Mouse (Mus musculus) heart, embryonic 13.5 days (tissue): ENCODE measurements at regions not wholly inside any gene's neighbourhood (a gene's known extent, or its start where the extent isn't known, plus 50 kb on each side); places are given as distances from the start of the nearest gene placed in this dataset.
"Not testable (repeated sequence)": the region's sequence is repeated elsewhere in the genome, so short reads cannot be mapped to it uniquely, and the experiment has no call there.

ENCODE experiments used
- ATAC-seq: fragments of 200-750 bp; cut with Nextera tagmentation; 2 replicates; pipeline ENCODE4 v1.8.0; 2017; ENCODE audit warnings: moderate TSS enrichment; ENCODE audit not compliant: insufficient number of reproducible peaks, low FRiP score, low TSS enrichment; ENCODE audit errors: extremely low read depth
- H3K27ac ChIP-seq: fragments of 300-500 bp; sonication (generic); replicated peaks from 2 replicates; pipeline ENCODE4 v1.5.1; 2015; ENCODE audit warnings: moderate library complexity, mild to moderate bottlenecking, inconsistent platforms
- H3K27me3 ChIP-seq: fragments of 300-500 bp; sonication (generic); replicated peaks from 2 replicates; pipeline ENCODE4 v1.6.1; 2015; ENCODE audit warnings: mild to moderate bottlenecking, inconsistent platforms
- H3K36me3 ChIP-seq: fragments of 300-500 bp; sonication (generic); 2 replicates; pipeline ENCODE4 v1.6.1; 2015; ENCODE audit warnings: mild to moderate bottlenecking, inconsistent platforms
- H3K4me1 ChIP-seq: fragments of 300-500 bp; sonication (generic); 2 replicates; pipeline ENCODE4 v1.6.1; 2015; ENCODE audit warnings: inconsistent platforms
- H3K4me2 ChIP-seq: fragments of 300-500 bp; sonication (generic); 2 replicates; pipeline ENCODE4 v1.6.1; 2015; ENCODE audit warnings: inconsistent platforms, mild to moderate bottlenecking, moderate library complexity
- H3K4me3 ChIP-seq: fragments of 300-500 bp; sonication (generic); 2 replicates; pipeline ENCODE4 v1.5.1; 2015; ENCODE audit warnings: moderate library complexity, mild to moderate bottlenecking, inconsistent platforms
- H3K9ac ChIP-seq: fragments of 300-500 bp; sonication (generic); 2 replicates; pipeline ENCODE4 v1.6.1; 2015; ENCODE audit warnings: inconsistent platforms, mild to moderate bottlenecking, moderate library complexity
- H3K9me3 ChIP-seq: fragments of 300-500 bp; sonication (generic); 2 replicates; pipeline ENCODE4 v1.6.1; 2016; ENCODE audit warnings: inconsistent platforms
- WGBS: fragments of 180-500 bp; shearing (Covaris S2); methylation state at CpG from one replicate; pipeline ENCODE4 v1.1.7; 2015; ENCODE audit warnings: mixed read lengths; 5-methylcytosine and 5-hydroxymethylcytosine counted together

- H3K4me1 ChIP-seq: peaks cover 4% of the 10 kb centered on the region; the same call in 1 of the 2 replicates
- ATAC-seq: no peak
- 44% methylated on average over 1 of the region's 1 CpGs for WGBS
Measured at GRCm38 (mm10) chr15:43678844-43679243, 3544.7 kb downstream of the 9330182O14Rik start.

GRCm38 (mm10) chr15:43682176-43682575 is 3548.0 kb downstream of the 9330182O14Rik start:
- WGBS: 80% methylated on average over 2 of the region's 2 CpGs
- peaks cover 6% of the 10 kb centered on the region for H3K4me1 ChIP-seq
- no peak overlapping the region for H3K9ac ChIP-seq
- no peak overlapping the region for H3K27ac ChIP-seq
- no peak overlapping the region for H3K4me2 ChIP-seq
- H3K4me3 ChIP-seq: no peak overlapping the region
- no peaks in the 10 kb centered on the region for H3K36me3 ChIP-seq
- H3K9me3 ChIP-seq: no peaks in the 10 kb centered on the region
- no peak for ATAC-seq
- no peaks in the 10 kb centered on the region for H3K27me3 ChIP-seq

More at GRCm38 (mm10) chr15:43678844-43679243, 3544.7 kb downstream of the 9330182O14Rik start:
- no peak overlapping the region for H3K4me3 ChIP-seq
- no peak overlapping the region for H3K27ac ChIP-seq
- no peaks in the 10 kb centered on the region for H3K9me3 ChIP-seq
- H3K4me2 ChIP-seq: no peak overlapping the region
- no peaks in the 10 kb centered on the region for H3K27me3 ChIP-seq
- H3K9ac ChIP-seq: no peak overlapping the region
- no peaks in the 10 kb centered on the region for H3K36me3 ChIP-seq

GRCm38 (mm10) chr15:43691998-43692397 is 3557.8 kb downstream of the 9330182O14Rik start:
- not testable (repeated sequence) for H3K4me1 ChIP-seq, H3K9me3 ChIP-seq, H3K27ac ChIP-seq, H3K9ac ChIP-seq, H3K27me3 ChIP-seq, H3K36me3 ChIP-seq, H3K4me2 ChIP-seq, ATAC-seq, H3K4me3 ChIP-seq

DNA sequence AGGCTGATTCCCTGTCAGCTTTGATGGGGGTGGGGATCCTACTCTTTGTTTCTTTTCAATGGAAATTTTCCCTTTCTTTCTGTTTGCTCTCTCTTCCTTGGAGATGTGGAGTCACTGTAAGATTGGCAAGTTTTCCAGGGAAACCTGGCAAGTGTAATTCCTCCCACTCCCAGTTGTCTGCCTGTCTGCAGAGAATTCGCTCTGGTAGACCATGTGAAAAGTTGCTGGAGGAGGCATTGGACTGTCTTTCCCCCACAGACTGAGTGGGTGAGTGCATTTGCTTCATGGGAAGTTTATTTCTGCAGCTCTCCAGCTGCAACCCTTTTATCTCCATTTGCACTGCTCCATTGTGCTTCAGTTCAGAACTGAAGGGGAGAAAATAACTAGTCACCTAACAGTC is 3561.3 kb downstream of the 9330182O14Rik start:
- Histone ChIP-seq H3K9ac (no peak overlapping the region), H3K9me3 (no peaks in the 10 kb centered on the region), H3K27ac (no peak overlapping the region), H3K4me2 (no peak overlapping the region), H3K36me3 (no peaks in the 10 kb centered on the region), H3K4me3 (no peak overlapping the region), H3K27me3 (no peaks in the 10 kb centered on the region), H3K4me1 (no peaks in the 10 kb centered on the region)
- 61% methylated on average over 1 of the region's 1 CpGs for WGBS
- ATAC-seq: no peak

DNA sequence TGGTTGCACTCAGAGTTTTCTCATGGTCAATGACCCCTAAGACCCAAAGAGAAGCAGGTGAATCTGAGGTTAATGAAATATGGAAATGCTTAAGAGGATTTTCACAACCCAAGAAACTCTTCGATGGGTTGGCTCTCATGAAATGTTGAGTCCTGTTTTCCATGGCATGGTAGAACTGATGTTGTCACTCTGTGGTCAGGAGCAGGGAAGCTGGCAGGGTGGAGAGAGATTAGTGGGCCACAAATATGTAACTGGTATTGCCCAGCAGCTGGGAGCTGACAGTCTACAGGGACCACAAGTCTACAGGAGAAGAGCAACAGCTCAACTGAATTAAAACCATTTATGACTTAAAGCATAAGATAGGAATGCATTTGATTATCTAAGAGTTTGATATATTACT is 3582.9 kb downstream of the 9330182O14Rik start:
- no peak for ATAC-seq

GRCm38 (mm10) chr15:43717559-43717958 is 3583.4 kb downstream of the 9330182O14Rik start:
- H3K36me3 ChIP-seq: no peaks in the 10 kb centered on the region
- 80% methylated on average over 1 of the region's 1 CpGs for WGBS
- H3K27me3 ChIP-seq: no peaks in the 10 kb centered on the region
- H3K9ac ChIP-seq: no peak overlapping the region
- no peak overlapping the region for H3K4me3 ChIP-seq
- H3K4me2 ChIP-seq: no peak overlapping the region
- H3K9me3 ChIP-seq: no peaks in the 10 kb centered on the region
- no peaks in the 10 kb centered on the region for H3K4me1 ChIP-seq
- H3K27ac ChIP-seq: no peak overlapping the region
- ATAC-seq: no peak

More for the DNA sequence above, 3582.9 kb downstream of the 9330182O14Rik start:
- Histone ChIP-seq H3K27me3 (no peaks in the 10 kb centered on the region), H3K4me2 (no peak overlapping the region), H3K9me3 (no peaks in the 10 kb centered on the region), H3K36me3 (no peaks in the 10 kb centered on the region), H3K4me1 (no peaks in the 10 kb centered on the region), H3K9ac (no peak overlapping the region), H3K27ac (no peak overlapping the region), H3K4me3 (no peak overlapping the region)
- WGBS: 83% methylated on average over 1 of the region's 1 CpGs

- no peak overlapping the region for H3K4me3 ChIP-seq
Measured at GRCm38 (mm10) chr15:43720916-43721315, 3586.8 kb downstream of the 9330182O14Rik start.

GRCm38 (mm10) chr15:43735697-43736096 is 3601.5 kb downstream of the 9330182O14Rik start:
- H3K27me3 ChIP-seq: no peaks in the 10 kb centered on the region
- no peaks in the 10 kb centered on the region for H3K4me1 ChIP-seq
- H3K4me3 ChIP-seq: no peak overlapping the region
- H3K9ac ChIP-seq: no peak overlapping the region
- H3K27ac ChIP-seq: no peak overlapping the region
- no peaks in the 10 kb centered on the region for H3K9me3 ChIP-seq
- 63% methylated on average over 3 of the region's 3 CpGs for WGBS
- H3K4me2 ChIP-seq: no peak overlapping the region
- no peak for ATAC-seq
- no peaks in the 10 kb centered on the region for H3K36me3 ChIP-seq

More at GRCm38 (mm10) chr15:43720916-43721315, 3586.8 kb downstream of the 9330182O14Rik start:
- H3K27ac ChIP-seq: no peak overlapping the region
- H3K9ac ChIP-seq: no peak overlapping the region
- 69% methylated on average over 1 of the region's 1 CpGs for WGBS
- H3K9me3 ChIP-seq: no peaks in the 10 kb centered on the region
- no peak for ATAC-seq
- H3K27me3 ChIP-seq: no peaks in the 10 kb centered on the region
- H3K36me3 ChIP-seq: no peaks in the 10 kb centered on the region
- H3K4me1 ChIP-seq: no peaks in the 10 kb centered on the region
- H3K4me2 ChIP-seq: no peak overlapping the region

GRCm38 (mm10) chr15:43758256-43758655 is 3624.1 kb downstream of the 9330182O14Rik start:
- 17% methylated on average over 3 of the region's 3 CpGs for WGBS
- Histone ChIP-seq H3K36me3 (no peaks in the 10 kb centered on the region), H3K4me1 (no peaks in the 10 kb centered on the region), H3K4me2 (no peak overlapping the region), H3K9me3 (no peaks in the 10 kb centered on the region), H3K27ac (no peak overlapping the region), H3K9ac (no peak overlapping the region), H3K27me3 (no peaks in the 10 kb centered on the region), H3K4me3 (no peak overlapping the region)
- no peak for ATAC-seq

DNA sequence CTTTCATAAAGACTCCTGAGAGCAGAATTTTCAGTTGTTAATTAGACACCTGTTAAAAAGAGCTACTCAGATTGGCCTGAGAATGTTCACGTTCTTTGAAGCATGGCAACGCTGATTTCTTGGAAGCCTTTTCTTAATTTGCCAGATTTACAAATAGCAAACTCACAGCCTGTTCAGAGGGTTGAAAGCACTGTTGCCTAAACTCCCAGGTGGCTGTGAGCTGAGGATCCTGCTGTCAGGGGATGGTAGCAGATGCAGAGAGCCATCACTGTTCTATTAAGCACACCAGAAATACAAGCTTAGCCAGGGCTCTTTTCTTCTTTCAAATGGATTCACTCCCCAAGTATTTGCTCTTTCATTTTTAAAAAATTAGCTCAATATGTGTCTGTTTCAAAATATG is 3630.4 kb downstream of the 9330182O14Rik start:
- Histone ChIP-seq H3K27me3 (no peaks in the 10 kb centered on the region), H3K4me2 (no peak overlapping the region), H3K27ac (no peak overlapping the region), H3K9me3 (no peaks in the 10 kb centered on the region), H3K4me3 (no peak overlapping the region), H3K4me1 (no peaks in the 10 kb centered on the region), H3K9ac (no peak overlapping the region), H3K36me3 (no peaks in the 10 kb centered on the region)
- WGBS: 83% methylated on average over 2 of the region's 2 CpGs
- ATAC-seq: no peak

- Histone ChIP-seq H3K27me3 (no peaks in the 10 kb centered on the region), H3K36me3 (no peaks in the 10 kb centered on the region), H3K4me3 (no peak overlapping the region), H3K27ac (no peak overlapping the region), H3K9me3 (no peaks in the 10 kb centered on the region), H3K9ac (no peak overlapping the region), H3K4me1 (no peaks in the 10 kb centered on the region), H3K4me2 (no peak overlapping the region)
- 20% methylated on average over 3 of the region's 3 CpGs for WGBS
- no peak for ATAC-seq
Measured at GRCm38 (mm10) chr15:43772718-43773117, 3638.6 kb downstream of the 9330182O14Rik start.

GRCm38 (mm10) chr15:43782126-43782632 is 3648.0 kb downstream of the 9330182O14Rik start:
- not testable (repeated sequence) for H3K9me3 ChIP-seq, H3K27me3 ChIP-seq, H3K4me2 ChIP-seq, H3K27ac ChIP-seq, H3K9ac ChIP-seq, ATAC-seq, H3K4me3 ChIP-seq, H3K4me1 ChIP-seq, H3K36me3 ChIP-seq
- WGBS: 79% methylated on average over 3 of the region's 3 CpGs
